Mouse (Mus musculus): Measurements from ENCODE around the gene Plppr1. TPM values are rescaled to one million over a fixed set of nuclear protein-coding genes. Genes with fewer than 3 reads are reported as not detected.

The Plppr1 gene
- 3.4 and 7.3 TPM in 2 replicates for polyA plus RNA-seq (2016; fragmentation: Nextera tagmentation; extraction: Ambion mirVana)

DNA sequence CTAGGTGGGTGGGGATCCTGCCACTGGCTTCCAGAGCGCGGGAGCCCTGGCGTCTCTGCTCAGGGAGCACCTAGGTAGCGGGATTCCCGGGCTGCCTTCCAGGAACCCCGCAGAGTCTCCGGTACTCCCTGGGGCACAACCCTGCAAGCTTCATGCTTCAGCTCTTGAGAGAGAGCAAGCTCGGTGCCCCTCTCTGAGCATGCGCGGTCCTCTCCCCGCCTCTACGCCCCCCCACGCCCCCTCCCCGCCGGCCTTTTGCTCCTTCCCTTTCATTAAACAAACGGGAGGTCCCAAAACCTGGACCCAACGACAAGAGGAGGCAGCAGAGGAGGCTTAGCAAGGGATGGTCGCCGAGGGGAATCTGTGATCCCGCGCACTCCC is at the start of gene Plppr1:
Gene Plppr1, plus strand, starts transcription at position 253 of the 381 bp plus-strand sequence.
- Histone ChIP-seq H3K9me3 (replicated peaks) (no peaks in the 10 kb centered on the region), H3K36me3 (no peaks in the 10 kb centered on the region), H3K27ac (replicated peaks) (peak within 1 kb of the TSS; percentile 84), H3K27me3 (ENCODE audit: low read depth, poor library complexity, severe bottlenecking) (peaks cover 74% of the 10 kb centered on the region), H3K4me3 (peak within 1 kb of the TSS; percentile 77), H3K4me1 (peaks cover 40% of the 10 kb centered on the region)
- WGBS: under 1% methylated on average over 21 of the region's 21 CpGs
- peak; percentile 77 for DNase-seq (ENCODE audit: low spot score)

DNA sequence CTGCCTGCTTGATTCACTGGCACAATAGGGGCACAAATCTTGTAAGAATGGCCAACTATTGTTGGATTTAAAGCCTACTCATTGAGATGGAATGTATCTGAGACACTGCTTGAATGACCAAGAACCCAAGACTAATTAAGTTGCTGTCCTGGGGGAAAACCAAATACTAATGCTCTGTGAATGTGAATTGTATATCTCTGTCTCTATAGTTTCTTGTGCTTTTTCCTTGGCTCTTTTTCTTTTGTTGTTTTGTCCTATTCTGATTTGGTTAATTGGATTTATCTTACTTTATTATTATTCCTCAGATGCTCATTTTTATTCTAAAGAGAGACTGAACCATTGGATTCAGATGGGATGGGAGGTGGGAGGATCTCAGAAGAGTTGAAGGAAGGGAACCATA is 42.4 kb upstream of the Plppr1 start:
- no peak for DNase-seq (ENCODE audit: low spot score)
- no peaks in the 10 kb centered on the region for H3K36me3 ChIP-seq
- H3K4me3 ChIP-seq: no peak overlapping the region
- H3K27me3 ChIP-seq (ENCODE audit: low read depth, poor library complexity, severe bottlenecking): no peaks in the 10 kb centered on the region
- no peak overlapping the region for H3K27ac ChIP-seq (replicated peaks)
- H3K9me3 ChIP-seq (replicated peaks): no peaks in the 10 kb centered on the region
- no peaks in the 10 kb centered on the region for H3K4me1 ChIP-seq

DNA sequence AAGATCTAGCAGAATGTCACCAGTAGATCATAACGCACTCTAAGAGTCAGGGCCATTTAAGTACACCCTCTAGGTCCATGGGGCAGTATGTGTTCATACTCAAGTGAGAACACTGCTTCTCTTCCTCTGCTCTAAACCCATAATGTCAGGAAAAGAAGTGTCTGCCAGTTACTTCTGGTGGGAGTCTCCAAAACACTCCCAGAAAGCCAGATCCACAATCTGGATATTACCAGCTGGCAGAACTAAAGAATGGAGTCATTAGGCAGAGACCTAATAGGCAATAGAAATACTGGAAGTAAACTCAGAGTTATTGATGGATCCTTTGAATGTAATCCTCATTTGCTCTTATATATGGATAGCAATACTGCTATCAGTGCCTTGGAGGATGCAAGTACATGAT is 35.9 kb upstream of the Plppr1 start:
- no peaks in the 10 kb centered on the region for H3K36me3 ChIP-seq
- no peaks in the 10 kb centered on the region for H3K27me3 ChIP-seq (ENCODE audit: low read depth, poor library complexity, severe bottlenecking)
- no peak overlapping the region for H3K4me3 ChIP-seq
- no peak for DNase-seq (ENCODE audit: low spot score)
- H3K4me1 ChIP-seq: no peaks in the 10 kb centered on the region
- 85% methylated on average over 1 of the region's 1 CpGs for WGBS
- no peak overlapping the region for H3K27ac ChIP-seq (replicated peaks)
- H3K9me3 ChIP-seq (replicated peaks): no peaks in the 10 kb centered on the region

- Histone ChIP-seq H3K36me3 (no peaks in the 10 kb centered on the region), H3K27ac (replicated peaks) (no peak overlapping the region; the same call in 1 of the 2 replicates), H3K4me1 (no peaks in the 10 kb centered on the region), H3K4me3 (no peak overlapping the region), H3K27me3 (ENCODE audit: low read depth, poor library complexity, severe bottlenecking) (no peaks in the 10 kb centered on the region), H3K9me3 (replicated peaks) (no peaks in the 10 kb centered on the region)
- DNase-seq (ENCODE audit: low spot score): no peak
- WGBS: 58% methylated on average over 4 of the region's 4 CpGs
These were observed 20.8 kb upstream of the Plppr1 start for GRCm38 (mm10) chr4:49038311-49038710.

GRCm38 (mm10) chr4:49039854-49040253 is 19.2 kb upstream of the Plppr1 start:
- no peak overlapping the region for H3K27ac ChIP-seq (replicated peaks)
- no peak for DNase-seq (ENCODE audit: low spot score)
- 84% methylated on average over 3 of the region's 3 CpGs for WGBS

GRCm38 (mm10) chr4:49041655-49042054 is 17.4 kb upstream of the Plppr1 start:
- no peak for DNase-seq (ENCODE audit: low spot score)
- 90% methylated on average over 1 of the region's 1 CpGs for WGBS
- Histone ChIP-seq H3K4me3 (no peak overlapping the region), H3K27ac (replicated peaks) (no peak overlapping the region), H3K9me3 (replicated peaks) (no peaks in the 10 kb centered on the region), H3K4me1 (no peaks in the 10 kb centered on the region), H3K36me3 (no peaks in the 10 kb centered on the region), H3K27me3 (ENCODE audit: low read depth, poor library complexity, severe bottlenecking) (no peaks in the 10 kb centered on the region)

More at GRCm38 (mm10) chr4:49039854-49040253, 19.2 kb upstream of the Plppr1 start:
- H3K4me1 ChIP-seq: no peaks in the 10 kb centered on the region
- no peak overlapping the region for H3K4me3 ChIP-seq
- no peaks in the 10 kb centered on the region for H3K27me3 ChIP-seq (ENCODE audit: low read depth, poor library complexity, severe bottlenecking)
- no peaks in the 10 kb centered on the region for H3K36me3 ChIP-seq
- no peaks in the 10 kb centered on the region for H3K9me3 ChIP-seq (replicated peaks)

DNA sequence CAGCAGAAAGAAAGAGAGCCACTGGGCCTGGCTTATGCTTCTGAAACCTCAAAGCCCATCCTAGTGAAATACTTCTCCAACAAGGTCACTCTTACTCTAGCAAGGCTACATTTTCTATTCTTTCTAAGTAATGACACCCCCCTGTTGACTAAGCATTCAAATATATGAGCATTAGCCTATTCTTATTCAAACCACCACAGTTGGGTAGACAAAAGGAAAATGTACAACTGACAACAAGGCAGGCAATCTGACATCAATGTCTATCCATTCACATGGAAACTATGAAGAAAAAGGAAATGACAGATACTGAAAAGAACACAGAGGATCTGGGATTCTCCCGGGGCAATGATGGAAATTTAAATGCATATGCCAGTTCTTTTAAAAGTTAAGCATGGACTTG is 8.4 kb upstream of the Plppr1 start:
- Histone ChIP-seq H3K4me3 (no peak overlapping the region), H3K27me3 (ENCODE audit: low read depth, poor library complexity, severe bottlenecking) (peaks cover 17% of the 10 kb centered on the region), H3K9me3 (replicated peaks) (no peaks in the 10 kb centered on the region), H3K36me3 (no peaks in the 10 kb centered on the region), H3K27ac (replicated peaks) (no peak overlapping the region), H3K4me1 (no peaks in the 10 kb centered on the region)
- WGBS: 83% methylated on average over 1 of the region's 1 CpGs
- DNase-seq (ENCODE audit: low spot score): no peak

- H3K27me3 ChIP-seq (ENCODE audit: low read depth, poor library complexity, severe bottlenecking): peaks cover 72% of the 10 kb centered on the region
- H3K4me1 ChIP-seq: peaks cover 40% of the 10 kb centered on the region
- H3K36me3 ChIP-seq: no peaks in the 10 kb centered on the region
- peak; percentile 24 for DNase-seq (ENCODE audit: low spot score)
- WGBS: 6% methylated on average over 2 of the region's 2 CpGs
- peak overlapping the region; percentile 77 for H3K4me3 ChIP-seq
- no peak overlapping the region for H3K27ac ChIP-seq (replicated peaks)
- no peaks in the 10 kb centered on the region for H3K9me3 ChIP-seq (replicated peaks)
These were observed 1.2 kb upstream of the Plppr1 start for GRCm38 (mm10) chr4:49057916-49058315.

DNA sequence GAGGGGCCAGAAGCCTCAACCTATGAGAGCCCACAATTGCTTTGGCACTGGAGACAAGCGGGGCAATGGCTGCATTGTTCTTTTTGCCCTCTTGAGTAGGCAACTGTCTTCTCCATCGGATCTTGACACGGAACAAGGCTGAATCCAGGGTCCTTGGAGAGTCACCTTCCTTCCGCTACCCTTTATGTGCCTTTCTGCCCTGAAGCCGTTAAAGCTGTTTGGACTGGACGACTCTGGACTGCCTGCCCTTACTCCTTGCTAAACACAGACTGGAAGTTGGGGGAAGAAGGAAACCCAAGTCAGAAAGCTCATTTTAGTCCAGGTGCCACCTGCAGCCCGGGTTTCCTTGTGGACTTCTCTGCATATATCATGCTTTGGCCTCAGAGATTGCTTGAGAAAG is 516 bp upstream of the Plppr1 start:
- Histone ChIP-seq H3K9me3 (replicated peaks) (no peaks in the 10 kb centered on the region), H3K4me1 (peaks cover 40% of the 10 kb centered on the region), H3K4me3 (peak overlapping the region; percentile 77), H3K27me3 (ENCODE audit: low read depth, poor library complexity, severe bottlenecking) (peaks cover 75% of the 10 kb centered on the region), H3K27ac (replicated peaks) (peak overlapping the region; percentile 84), H3K36me3 (no peaks in the 10 kb centered on the region)
- 2% methylated on average over 7 of the region's 7 CpGs for WGBS
- no peak for DNase-seq (ENCODE audit: low spot score)

DNA sequence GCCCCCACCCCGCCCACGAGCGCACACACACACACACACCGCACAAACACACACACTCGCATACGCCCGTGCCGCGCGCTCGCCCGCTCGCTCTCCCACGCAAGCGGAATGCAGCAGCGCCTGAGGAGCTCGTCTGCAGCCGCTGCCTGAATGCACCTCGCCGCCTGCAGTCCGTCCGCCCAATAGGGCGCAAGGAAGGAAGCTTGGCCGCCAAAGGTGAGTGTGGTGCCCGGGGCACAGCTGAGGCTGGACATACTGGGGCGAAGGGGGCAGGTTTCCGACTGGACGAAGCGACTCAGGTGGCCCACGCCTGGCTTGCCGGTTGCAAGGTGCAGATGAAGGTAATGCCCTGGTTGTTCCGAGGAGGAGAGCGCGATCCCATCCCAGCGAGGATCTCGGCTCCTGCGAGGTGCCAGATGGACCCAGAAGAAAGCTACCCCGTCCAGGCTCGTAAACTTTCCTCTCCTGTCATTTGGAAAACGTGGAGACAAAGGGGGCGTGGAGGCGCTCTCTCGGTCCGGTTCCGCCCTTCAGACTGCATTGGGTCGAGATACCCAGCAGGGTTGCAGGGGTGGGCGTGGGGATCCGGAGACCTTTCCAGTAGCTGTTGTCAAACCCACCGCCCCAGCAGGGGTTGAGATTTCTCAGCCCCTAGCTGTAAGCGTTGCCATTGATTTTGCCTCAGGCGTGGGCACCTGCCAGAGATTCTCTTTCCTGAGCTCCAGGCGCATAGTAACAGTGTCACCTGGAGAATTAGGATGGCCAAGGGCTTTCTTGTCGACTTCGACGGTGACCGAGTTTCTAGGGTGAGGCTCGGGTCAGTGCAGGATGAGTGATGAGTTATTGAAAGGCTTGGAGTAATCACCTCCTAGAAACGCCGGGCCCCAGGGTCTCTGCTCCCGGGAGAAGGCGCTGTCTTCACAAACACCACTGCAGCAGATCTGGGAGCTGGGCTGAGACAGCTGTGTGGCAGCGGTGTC is 619 bp downstream of the Plppr1 start:
- H3K27ac ChIP-seq (replicated peaks): peak overlapping the region; percentile 84
- WGBS: under 1% methylated on average over 62 of the region's 62 CpGs
- H3K4me3 ChIP-seq: peak overlapping the region; percentile 77
- DNase-seq (ENCODE audit: low spot score): peak; percentile 42
- H3K27me3 ChIP-seq (ENCODE audit: low read depth, poor library complexity, severe bottlenecking): peaks cover 67% of the 10 kb centered on the region
- H3K9me3 ChIP-seq (replicated peaks): no peaks in the 10 kb centered on the region
- peaks cover 40% of the 10 kb centered on the region for H3K4me1 ChIP-seq
- H3K36me3 ChIP-seq: no peaks in the 10 kb centered on the region

GRCm38 (mm10) chr4:49069471-49069870 is 10.4 kb downstream of the Plppr1 start:
- H3K27me3 ChIP-seq (ENCODE audit: low read depth, poor library complexity, severe bottlenecking): no peaks in the 10 kb centered on the region

GRCm38 (mm10) chr4:49072886-49073285 is 13.8 kb downstream of the Plppr1 start:
- H3K4me3 ChIP-seq: no peak overlapping the region
- no peaks in the 10 kb centered on the region for H3K9me3 ChIP-seq (replicated peaks)
- H3K27ac ChIP-seq (replicated peaks): no peak overlapping the region
- H3K4me1 ChIP-seq: no peaks in the 10 kb centered on the region
- 95% methylated on average over 4 of the region's 4 CpGs for WGBS
- no peaks in the 10 kb centered on the region for H3K27me3 ChIP-seq (ENCODE audit: low read depth, poor library complexity, severe bottlenecking)
- DNase-seq (ENCODE audit: low spot score): no peak
- no peaks in the 10 kb centered on the region for H3K36me3 ChIP-seq

More at GRCm38 (mm10) chr4:49069471-49069870, 10.4 kb downstream of the Plppr1 start:
- no peak for DNase-seq (ENCODE audit: low spot score)
- no peak overlapping the region for H3K4me3 ChIP-seq
- H3K4me1 ChIP-seq: no peaks in the 10 kb centered on the region
- H3K27ac ChIP-seq (replicated peaks): no peak overlapping the region
- WGBS: 83% methylated on average over 4 of the region's 4 CpGs
- no peaks in the 10 kb centered on the region for H3K36me3 ChIP-seq
- no peaks in the 10 kb centered on the region for H3K9me3 ChIP-seq (replicated peaks)

DNA sequence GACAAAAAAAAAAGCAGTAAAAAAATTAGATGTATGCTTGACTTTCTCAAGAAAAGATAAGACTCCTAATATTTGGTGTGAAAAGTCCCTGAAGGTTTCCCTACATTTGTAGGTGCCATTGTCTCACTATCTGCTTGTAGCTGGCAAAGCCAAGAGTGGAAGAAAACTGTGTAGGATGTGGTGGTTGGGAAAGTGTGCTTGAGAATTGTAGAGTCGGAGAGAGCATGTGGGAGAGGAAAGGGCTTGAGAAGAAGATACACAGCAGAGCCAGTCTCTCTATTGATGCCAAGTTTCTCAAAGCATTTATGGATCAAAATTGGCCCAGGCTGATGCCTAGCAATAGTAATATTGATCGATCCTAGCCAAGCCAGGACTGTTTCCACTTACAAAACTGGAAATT is 16.8 kb downstream of the Plppr1 start:
- Histone ChIP-seq H3K27me3 (ENCODE audit: low read depth, poor library complexity, severe bottlenecking) (no peaks in the 10 kb centered on the region), H3K4me1 (peaks cover 24% of the 10 kb centered on the region), H3K27ac (replicated peaks) (no peak overlapping the region), H3K4me3 (no peak overlapping the region), H3K9me3 (replicated peaks) (no peaks in the 10 kb centered on the region), H3K36me3 (no peaks in the 10 kb centered on the region)
- DNase-seq (ENCODE audit: low spot score): no peak
- 92% methylated on average over 2 of the region's 2 CpGs for WGBS

Measured in midbrain, embryonic 10.5 days (tissue).